Comparison of ENCODE assay signal across 13 mouse cellular contexts in genomic region chr19:53649802-53650201, GRCm38 (mm10). TPM values are rescaled to one million over a fixed set of nuclear protein-coding genes. Genes with fewer than 3 reads are reported as not detected.
DNase-seq lines count a peak whose midpoint lies in the region; ATAC-seq and TF ChIP-seq lines count a peak whose summit lies in the region.
"Had no signal": no experiment of that assay in that cellular context is flagged by ENCODE, and none has a peak within 500 bp of the region (broad histone marks: within the 10 kb centered on the region; RNA-seq: fewer than 3 reads in every experiment).

No protein-coding gene starts in this region.

- no peak for TF ChIP-seq CTCF in kidney, postnatal 0 days (IDR thresholded peaks at IDR 0.05; ENCODE audit: low read depth)

- no peak overlapping the region for H3K9ac ChIP-seq in heart, embryonic 12.5 days
- H3K9ac ChIP-seq in kidney, postnatal 0 days (ENCODE audit: low read depth, low read length) = no peak overlapping the region
- H3K9ac ChIP-seq in stomach, embryonic 16.5 days (ENCODE audit: low read length) = no peak overlapping the region
- H3K9ac ChIP-seq: neural tube, embryonic 12.5 days had no signal

- H3K4me2 ChIP-seq in heart, embryonic 12.5 days = no peak overlapping the region
- no peak overlapping the region for H3K4me2 ChIP-seq in kidney, postnatal 0 days (ENCODE audit: low read length)
- no peak overlapping the region for H3K4me2 ChIP-seq in stomach, embryonic 16.5 days (ENCODE audit: low read depth, low read length)
- H3K4me2 ChIP-seq: neural tube, embryonic 12.5 days had no signal

- H3K27me3 ChIP-seq in heart, embryonic 12.5 days (replicated peaks) = no peaks in the 10 kb centered on the region
- no peaks in the 10 kb centered on the region for H3K27me3 ChIP-seq in kidney, postnatal 0 days (ENCODE audit: insufficient read depth, low read length)
- H3K27me3 ChIP-seq in stomach, embryonic 16.5 days (ENCODE audit: control insufficient read depth, insufficient read depth, low read length) = no peaks in the 10 kb centered on the region
- H3K27me3 ChIP-seq: neural tube, embryonic 12.5 days had no signal

- no peak for DNase-seq in heart, adult 8-10 months (ENCODE audit: low spot score)
- peak; percentile 32 for DNase-seq in right cerebral cortex, adult 18-20 months
- no peak for DNase-seq in right cerebral cortex, adult 2 months (ENCODE audit: low spot score in 2 of 2)
- DNase-seq in kidney, postnatal 0 days (ENCODE audit: low spot score) = peak; percentile 86
- no peak for DNase-seq in adrenal gland, postnatal 10 days
- DNase-seq: cerebellum, postnatal 25 days; layer of hippocampus, adult 9-11 months; lung, adult 2 months; thymus, postnatal 4 days had no signal

- 50% methylated on average over 5 of the region's 5 CpGs for WGBS in heart, embryonic 12.5 days
- WGBS in kidney, postnatal 0 days = 19% methylated on average over 5 of the region's 5 CpGs
- 23% methylated on average over 5 of the region's 5 CpGs for WGBS in stomach, embryonic 16.5 days

- H3K27ac ChIP-seq in heart, embryonic 12.5 days (ENCODE audit: poor library complexity, severe bottlenecking) = peak overlapping the region; percentile 3; the same call in 1 of the 2 replicates
- H3K27ac ChIP-seq in kidney, postnatal 0 days = no peak overlapping the region
- peak overlapping the region; percentile 11; the same call in 1 of the 2 replicates for H3K27ac ChIP-seq in stomach, embryonic 16.5 days (ENCODE audit: low read length)
- H3K27ac ChIP-seq: neural tube, embryonic 12.5 days had no signal

- peaks cover 23% of the 10 kb centered on the region for H3K36me3 ChIP-seq in heart, embryonic 12.5 days
- H3K36me3 ChIP-seq in kidney, postnatal 0 days (ENCODE audit: insufficient read depth, low read length) = peaks cover 17% of the 10 kb centered on the region; the same call in 1 of the 2 replicates
- H3K36me3 ChIP-seq in stomach, embryonic 16.5 days (ENCODE audit: control insufficient read depth, insufficient read depth, low read length) = peaks cover 8% of the 10 kb centered on the region; the same call in 1 of the 2 replicates

- no peak overlapping the region for H3K4me3 ChIP-seq in heart, embryonic 12.5 days
- no peak overlapping the region for H3K4me3 ChIP-seq in kidney, postnatal 0 days (replicated peaks; ENCODE audit: low read depth, low read length)
- H3K4me3 ChIP-seq in stomach, embryonic 16.5 days (replicated peaks; ENCODE audit: low read length) = no peak overlapping the region
- H3K4me3 ChIP-seq: neural tube, embryonic 12.5 days had no signal

- no peak for ATAC-seq in heart, embryonic 12.5 days (ENCODE audit: insufficient number of reproducible peaks, low FRiP score)
- ATAC-seq in kidney, postnatal 0 days (replicated peaks; ENCODE audit: low FRiP score, low read depth) = peak; percentile 49
- peak; percentile 29; the same call in 1 of the 2 replicates for ATAC-seq in stomach, embryonic 16.5 days (ENCODE audit: insufficient read depth, low FRiP score)
- ATAC-seq in monocyte, adult 5-6 weeks (replicated peaks; ENCODE audit: insufficient number of reproducible peaks, low FRiP score, low TSS enrichment, poor library complexity, severe bottlenecking) = no peak

- H3K9me3 ChIP-seq in heart, embryonic 12.5 days (replicated peaks) = no peaks in the 10 kb centered on the region
- H3K9me3 ChIP-seq in kidney, postnatal 0 days (replicated peaks; ENCODE audit: low read length) = no peaks in the 10 kb centered on the region
- no peaks in the 10 kb centered on the region for H3K9me3 ChIP-seq in stomach, embryonic 16.5 days (replicated peaks; ENCODE audit: control insufficient read depth, low read length)
- H3K9me3 ChIP-seq: neural tube, embryonic 12.5 days had no signal

- peaks cover 48% of the 10 kb centered on the region for H3K4me1 ChIP-seq in heart, embryonic 12.5 days (replicated peaks)
- H3K4me1 ChIP-seq in kidney, postnatal 0 days (replicated peaks; ENCODE audit: insufficient read depth, low read length) = peaks cover 18% of the 10 kb centered on the region
- peaks cover 18% of the 10 kb centered on the region for H3K4me1 ChIP-seq in stomach, embryonic 16.5 days (ENCODE audit: control insufficient read depth, insufficient read depth, low read length)

RNA-seq across cellular contexts. Expression of gene Rbm20, which starts 27.3 kb away (rescaled TPM):
- 51.8 and 54.0 TPM in 2 replicates for polyA plus RNA-seq in heart, embryonic 12.5 days (2016; fragmentation: Nextera tagmentation; extraction: Ambion mirVana)
- 100 to 1,000 TPM; 232 to 257 (median 245) TPM for total RNA-seq in heart, adult 8-10 months (2022)
- polyA plus RNA-seq in kidney, postnatal 0 days (2015; fragmentation: Nextera tagmentation; extraction: Ambion mirVana) = 2.5 and 2.8 TPM in 2 replicates
- polyA plus RNA-seq in stomach, embryonic 16.5 days (2015; fragmentation: Nextera tagmentation; extraction: Ambion mirVana) = 1.4 and 1.7 TPM in 2 replicates
- total RNA-seq in adrenal gland, postnatal 10 days (2021) = 1 to 10 TPM; 1.7 to 7.6 TPM
- not detected in 3 replicates for total RNA-seq in monocyte, adult 5-6 weeks (2017)

RNA-seq across cellular contexts. Expression of gene Smc3, which starts 49.6 kb away (rescaled TPM):
- polyA plus RNA-seq in heart, embryonic 12.5 days (2016; fragmentation: Nextera tagmentation; extraction: Ambion mirVana) = 45.6 and 47.1 TPM in 2 replicates
- total RNA-seq in heart, adult 8-10 months (2022) = 10 to 100 TPM; 16.0 to 23.4 (median 21.1) TPM
- polyA plus RNA-seq in kidney, postnatal 0 days (2015; fragmentation: Nextera tagmentation; extraction: Ambion mirVana) = 49.8 and 53.8 TPM in 2 replicates
- polyA plus RNA-seq in stomach, embryonic 16.5 days (2015; fragmentation: Nextera tagmentation; extraction: Ambion mirVana) = 55.2 and 60.2 TPM in 2 replicates
- total RNA-seq in adrenal gland, postnatal 10 days (2021) = 10 to 100 TPM; 29.6 to 39.0 TPM
- total RNA-seq in monocyte, adult 5-6 weeks (2017) = 99.5 to 152 TPM (median 121 TPM) in 3 replicates

Comparison
In these comparisons a context has a peak if more than half of its experiments do, and no peak if none do; other contexts are left out.
1. DNase-seq: peak in right cerebral cortex, adult 18-20 months (single experiment) and kidney, postnatal 0 days (single experiment); none in heart, adult 8-10 months (single experiment), right cerebral cortex, adult 2 months (0 of 2) and adrenal gland, postnatal 10 days (single experiment).
2. ATAC-seq: peak in kidney, postnatal 0 days (single experiment) and stomach, embryonic 16.5 days (single experiment); none in heart, embryonic 12.5 days (single experiment) and monocyte, adult 5-6 weeks (single experiment).
3. RNA of gene Rbm20, which starts 27.3 kb away (total RNA-seq): 232 to 257 TPM in heart, adult 8-10 months; 1.7 to 7.6 TPM in adrenal gland, postnatal 10 days and not detected in monocyte, adult 5-6 weeks; every median in the first group is over 10 times any median in the second.